Mouse (Mus musculus) hindbrain, embryonic 13.5 days (tissue): Measurements from ENCODE around the gene Olfr220. TPM values are rescaled to one million over a fixed set of nuclear protein-coding genes. Genes with fewer than 3 reads are reported as not detected.

ENCODE experiments used
- ATAC-seq: fragments of 200-750 bp; cut with Nextera tagmentation; 2 replicates; pipeline ENCODE4 v1.8.0; 2017; ENCODE audit warnings: moderate TSS enrichment; ENCODE audit not compliant: low FRiP score
- H3K27ac ChIP-seq: fragments of 300-500 bp; sonication (generic); 2 replicates; pipeline ENCODE4 v1.5.1; 2015; ENCODE audit warnings: inconsistent platforms, mild to moderate bottlenecking, moderate library complexity
- H3K27me3 ChIP-seq: fragments of 300-500 bp; sonication (generic); 2 replicates; pipeline ENCODE4 v1.6.1; 2015; ENCODE audit warnings: mild to moderate bottlenecking, inconsistent platforms
- H3K36me3 ChIP-seq: fragments of 300-500 bp; sonication (generic); 2 replicates; pipeline ENCODE4 v1.6.1; 2015; ENCODE audit warnings: mild to moderate bottlenecking, inconsistent platforms
- H3K4me1 ChIP-seq: fragments of 300-500 bp; sonication (generic); replicated peaks from 2 replicates; pipeline ENCODE4 v1.6.1; 2015; ENCODE audit warnings: inconsistent platforms
- H3K4me2 ChIP-seq: fragments of 300-500 bp; sonication (generic); 2 replicates; pipeline ENCODE4 v1.6.1; 2015; ENCODE audit warnings: inconsistent platforms, mild to moderate bottlenecking, moderate library complexity
- H3K4me3 ChIP-seq: fragments of 300-500 bp; sonication (generic); 2 replicates; pipeline ENCODE4 v1.5.1; 2015; ENCODE audit warnings: mild to moderate bottlenecking, inconsistent platforms
- H3K9ac ChIP-seq: fragments of 300-500 bp; sonication (generic); 2 replicates; pipeline ENCODE4 v1.6.1; 2015; ENCODE audit warnings: mild to moderate bottlenecking, inconsistent platforms
- H3K9me3 ChIP-seq: fragments of 300-500 bp; sonication (generic); 2 replicates; pipeline ENCODE4 v1.6.1; 2016; ENCODE audit warnings: inconsistent platforms
- WGBS: fragments of 180-500 bp; shearing (Covaris S2); methylation state at CpG from one replicate; pipeline ENCODE4 v1.1.7; 2015; 5-methylcytosine and 5-hydroxymethylcytosine counted together
- polyA plus RNA-seq: library from polyadenylated mRNA; unstranded; fragments of >200 nt; fragmentation: Nextera tagmentation; extraction: Ambion mirVana; gene quantifications from 2 replicates; pipeline ENCODE4 v1.2.1, GENCODE M21; 2015

Olfr220 gene
- not detected in 2 replicates for polyA plus RNA-seq

DNA sequence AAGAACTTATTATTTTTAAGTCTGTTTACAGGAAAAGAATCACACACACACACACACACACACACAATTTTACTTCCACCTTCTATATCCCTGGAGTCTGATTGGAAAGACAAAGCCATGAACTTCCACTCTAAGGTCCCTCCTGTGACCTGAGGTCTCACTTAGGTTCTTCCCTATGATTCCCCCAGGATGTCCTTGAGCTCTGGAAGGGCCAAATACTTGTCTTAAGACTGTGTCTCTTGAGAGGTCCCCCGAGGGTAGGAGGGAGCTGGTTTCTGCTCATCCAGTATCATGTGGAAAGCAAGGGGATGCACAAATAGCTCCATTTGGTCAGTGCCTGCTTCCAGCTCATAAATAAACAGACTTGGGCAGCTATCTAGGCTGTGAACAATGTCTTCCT is at the start of gene Olfr220:
Gene Olfr220 (plus strand): TSS at position 301 of the 400 bp plus-strand sequence.
- 84% methylated on average over 1 of the region's 1 CpGs for WGBS
- Histone ChIP-seq H3K4me3 (no peak within 1 kb of the TSS), H3K9ac (no peak within 1 kb of the TSS), H3K9me3 (no peaks in the 10 kb centered on the region), H3K27me3 (no peaks in the 10 kb centered on the region), H3K27ac (no peak within 1 kb of the TSS), H3K4me2 (no peak within 1 kb of the TSS), H3K36me3 (no peaks in the 10 kb centered on the region), H3K4me1 (no peaks in the 10 kb centered on the region)
- ATAC-seq: no peak

DNA sequence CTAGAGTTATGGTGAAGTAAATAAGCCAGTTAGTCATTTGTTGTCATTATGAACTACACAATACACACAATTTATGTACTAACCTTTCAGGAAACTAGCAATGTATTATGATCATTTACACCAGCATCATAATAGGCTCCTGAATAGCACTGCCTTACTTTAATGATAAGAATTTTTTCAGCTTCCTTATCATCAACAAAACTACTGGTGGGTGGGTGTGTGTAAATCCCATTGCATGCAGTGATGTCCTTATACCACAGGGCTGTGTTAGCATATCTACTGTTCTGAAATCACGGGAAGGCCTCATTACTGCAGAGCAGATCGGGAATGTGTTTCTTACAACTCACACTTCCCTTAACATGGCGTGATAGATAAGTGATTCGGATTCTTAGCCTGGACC is 18.9 kb upstream of the Olfr220 start:
- Histone ChIP-seq H3K36me3 (no peaks in the 10 kb centered on the region), H3K9ac (no peak overlapping the region), H3K4me2 (no peak overlapping the region), H3K9me3 (no peaks in the 10 kb centered on the region), H3K4me3 (no peak overlapping the region), H3K27ac (no peak overlapping the region), H3K4me1 (no peaks in the 10 kb centered on the region), H3K27me3 (no peaks in the 10 kb centered on the region)
- no peak for ATAC-seq
- 88% methylated on average over 4 of the region's 4 CpGs for WGBS

DNA sequence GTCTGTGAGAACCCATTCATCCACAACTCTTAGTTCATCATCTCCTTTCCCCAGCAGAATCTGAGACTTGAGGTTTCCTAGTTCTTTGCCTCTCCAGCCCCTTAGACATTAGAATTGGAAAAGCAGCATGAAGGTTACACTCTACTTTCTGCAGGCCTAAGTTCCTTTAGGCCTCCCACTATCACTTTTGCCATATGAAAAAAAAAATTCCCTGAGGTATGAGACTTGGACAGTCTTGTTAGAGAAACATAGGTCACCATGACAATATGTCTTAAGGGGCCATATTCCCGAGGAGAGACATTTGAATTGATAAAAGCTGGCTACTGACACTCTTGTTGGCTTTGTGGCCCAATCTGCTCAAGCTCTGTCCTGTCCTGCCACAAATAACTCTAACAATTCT is 18.1 kb upstream of the Olfr220 start, which contains the start of gene Olfr414:
Gene Olfr414 (plus strand): TSS at position 301 of the 400 bp plus-strand sequence.
- Histone ChIP-seq H3K9me3 (no peaks in the 10 kb centered on the region), H3K4me1 (no peaks in the 10 kb centered on the region), H3K36me3 (no peaks in the 10 kb centered on the region), H3K4me3 (no peak within 1 kb of the TSS), H3K27ac (no peak within 1 kb of the TSS), H3K4me2 (no peak within 1 kb of the TSS), H3K9ac (no peak within 1 kb of the TSS), H3K27me3 (no peaks in the 10 kb centered on the region)
- 62% methylated on average over 1 of the region's 1 CpGs for WGBS
- ATAC-seq: no peak

DNA sequence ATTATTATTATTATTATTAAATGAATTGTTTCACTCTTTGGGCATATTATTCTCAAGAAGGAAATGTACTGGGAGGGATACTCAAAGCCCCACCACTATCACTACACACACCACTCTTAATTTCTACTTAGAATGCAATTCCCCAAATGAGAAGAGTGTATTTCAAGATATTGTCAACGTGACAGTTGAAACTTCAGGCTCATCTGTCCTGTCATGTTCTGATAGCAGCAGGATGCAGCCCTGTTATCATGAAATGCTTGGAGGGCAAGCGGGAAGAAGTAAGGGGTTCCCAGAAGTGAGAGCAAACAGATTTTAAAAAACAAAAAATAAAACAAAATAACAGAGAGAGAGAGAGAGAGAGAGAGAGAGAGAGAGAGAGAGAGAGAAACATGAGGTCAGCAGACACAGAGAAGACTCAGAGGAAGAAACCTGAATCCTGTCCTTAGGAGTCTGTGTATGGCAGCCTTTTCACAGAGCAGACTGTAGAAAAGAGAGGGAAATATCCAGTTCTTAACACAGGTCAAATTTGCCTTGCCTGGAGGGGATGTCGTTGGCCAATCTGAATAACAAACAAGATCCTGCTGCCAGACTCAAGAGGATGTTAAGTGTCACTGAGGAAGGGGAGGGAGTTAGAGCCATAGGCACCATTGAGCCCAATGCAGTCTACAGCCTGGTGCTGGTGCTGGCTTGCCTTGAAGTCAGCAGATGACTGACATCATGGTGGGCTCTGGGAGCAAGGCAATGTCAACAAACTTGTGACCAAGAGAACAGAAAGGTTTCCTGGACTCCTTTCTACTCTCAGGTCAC is 15.5 kb upstream of the Olfr220 start:
- 62% methylated on average over 3 of the region's 3 CpGs for WGBS
- H3K4me1 ChIP-seq: no peaks in the 10 kb centered on the region
- no peaks in the 10 kb centered on the region for H3K9me3 ChIP-seq
- H3K27ac ChIP-seq: no peak overlapping the region
- H3K4me3 ChIP-seq: no peak overlapping the region
- no peaks in the 10 kb centered on the region for H3K27me3 ChIP-seq
- no peak overlapping the region for H3K4me2 ChIP-seq
- ATAC-seq: no peak
- no peak overlapping the region for H3K9ac ChIP-seq
- H3K36me3 ChIP-seq: no peaks in the 10 kb centered on the region

DNA sequence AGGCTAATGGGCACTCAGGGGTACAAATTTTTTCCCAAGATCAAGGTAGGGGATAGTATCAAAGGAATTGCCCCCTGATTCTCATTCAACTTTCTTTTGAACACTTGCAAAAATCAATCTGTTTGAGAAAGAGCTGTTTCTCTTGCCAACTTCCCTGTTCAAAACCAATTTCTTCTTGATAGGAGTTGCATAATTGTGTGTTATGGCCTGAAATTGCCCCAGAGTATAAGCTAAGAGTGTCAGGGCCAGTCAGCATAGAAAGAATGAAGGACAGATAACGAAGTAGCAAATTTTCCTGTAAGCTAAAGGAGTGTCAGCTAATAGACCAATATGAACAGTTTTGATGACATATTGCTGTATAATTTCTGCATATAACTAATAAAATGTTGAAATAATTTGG is 14.5 kb upstream of the Olfr220 start:
- Histone ChIP-seq H3K9me3 (no peaks in the 10 kb centered on the region), H3K4me2 (no peak overlapping the region), H3K4me1 (no peaks in the 10 kb centered on the region), H3K36me3 (no peaks in the 10 kb centered on the region), H3K4me3 (no peak overlapping the region), H3K27me3 (no peaks in the 10 kb centered on the region), H3K27ac (no peak overlapping the region), H3K9ac (no peak overlapping the region)
- WGBS: 81% methylated on average over 1 of the region's 1 CpGs
- ATAC-seq: no peak

DNA sequence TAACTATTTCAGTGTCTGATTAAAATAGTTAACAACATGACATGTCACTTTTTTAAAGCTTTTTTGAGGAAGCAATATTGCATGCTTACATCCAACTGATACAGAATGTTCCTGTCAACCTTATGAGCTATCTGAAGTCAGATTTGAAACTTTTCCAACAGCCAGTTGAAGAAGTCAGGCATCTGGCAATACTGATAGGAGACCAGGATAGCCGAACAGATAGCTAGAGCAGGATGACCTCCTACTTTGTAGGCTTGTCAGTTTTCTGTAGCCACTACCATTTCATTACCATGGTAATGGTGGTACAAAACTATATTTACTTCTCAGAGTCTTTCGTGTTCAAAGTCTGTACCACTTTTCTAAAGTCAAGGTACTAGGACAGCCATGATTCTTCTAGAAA is 13.5 kb upstream of the Olfr220 start:
- H3K9me3 ChIP-seq: no peaks in the 10 kb centered on the region
- 92% methylated on average over 2 of the region's 2 CpGs for whole genome bisulfite sequencing
- no peaks in the 10 kb centered on the region for H3K27me3 ChIP-seq
- H3K9ac ChIP-seq: no peak overlapping the region
- no peak for ATAC-seq
- H3K4me1 ChIP-seq: no peaks in the 10 kb centered on the region
- no peak overlapping the region for H3K27ac ChIP-seq
- H3K36me3 ChIP-seq: no peaks in the 10 kb centered on the region
- no peak overlapping the region for H3K4me2 ChIP-seq
- H3K4me3 ChIP-seq: no peak overlapping the region

DNA sequence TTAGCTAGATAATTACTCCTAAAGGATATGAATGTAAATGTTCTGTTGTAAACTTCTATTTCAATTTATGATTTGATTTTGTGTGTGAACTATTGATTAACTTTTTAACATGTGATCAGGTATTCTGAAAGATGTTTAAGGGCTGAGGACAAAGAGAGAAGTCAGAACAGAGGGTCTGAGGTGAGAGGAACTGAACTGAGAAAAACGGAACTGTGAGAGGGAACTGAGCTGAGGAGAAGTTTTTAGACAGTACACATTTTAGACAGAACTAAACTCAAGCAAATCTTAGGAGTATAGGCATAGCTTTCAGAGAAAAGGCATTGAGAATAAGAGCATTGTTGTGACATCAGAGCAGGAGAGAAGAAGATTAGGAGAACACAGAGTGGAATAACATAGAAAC is 7.8 kb upstream of the Olfr220 start:
- Histone ChIP-seq H3K27me3 (no peaks in the 10 kb centered on the region), H3K27ac (no peak overlapping the region), H3K4me1 (no peaks in the 10 kb centered on the region), H3K36me3 (no peaks in the 10 kb centered on the region), H3K4me2 (no peak overlapping the region), H3K4me3 (no peak overlapping the region), H3K9me3 (no peaks in the 10 kb centered on the region), H3K9ac (no peak overlapping the region)
- no peak for ATAC-seq
- WGBS: 52% methylated on average over 1 of the region's 1 CpGs

DNA sequence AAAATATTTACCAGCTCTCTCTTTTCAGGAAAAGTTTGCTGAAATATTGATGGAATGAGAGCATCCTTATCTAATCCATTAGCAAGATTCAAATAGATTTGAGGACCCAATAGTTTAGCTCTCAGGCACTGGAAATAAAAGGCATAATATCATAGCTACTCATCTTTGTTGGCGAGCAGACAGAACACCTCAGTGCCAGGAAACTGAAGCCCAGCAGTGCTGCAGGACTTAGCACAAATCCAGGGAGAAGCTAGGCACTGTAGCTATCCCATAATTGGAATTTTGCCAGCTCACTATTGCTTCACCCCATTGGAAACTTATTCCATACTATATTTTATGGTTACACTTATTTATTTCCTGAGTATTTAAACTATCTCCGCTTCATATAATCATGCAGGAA is 13.2 kb downstream of the Olfr220 start:
- Histone ChIP-seq H3K4me1 (no peaks in the 10 kb centered on the region), H3K4me3 (no peak overlapping the region), H3K9me3 (no peaks in the 10 kb centered on the region), H3K9ac (no peak overlapping the region), H3K36me3 (no peaks in the 10 kb centered on the region), H3K27me3 (no peaks in the 10 kb centered on the region), H3K27ac (no peak overlapping the region), H3K4me2 (no peak overlapping the region)
- ATAC-seq: no peak
- 87% methylated on average over 2 of the region's 2 CpGs for WGBS

DNA sequence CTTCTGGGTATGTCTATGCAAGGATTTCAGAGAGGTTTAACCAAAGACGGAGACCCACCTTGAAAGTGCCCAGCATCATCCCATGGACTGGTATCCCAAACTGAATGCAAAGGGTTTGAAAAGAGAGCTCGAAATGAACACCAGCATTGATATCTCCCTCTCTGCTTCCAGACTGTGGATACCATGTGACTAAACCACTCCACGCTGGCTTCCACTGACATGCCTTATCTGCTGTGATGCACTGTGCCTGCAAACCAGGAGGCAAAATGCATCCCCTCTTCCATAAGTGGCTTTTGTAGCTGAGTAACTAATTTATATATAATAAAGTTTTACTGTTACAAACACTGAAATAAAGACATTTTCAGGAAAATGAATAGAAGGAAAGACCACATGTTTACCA is 23.5 kb downstream of the Olfr220 start:
- no peaks in the 10 kb centered on the region for H3K36me3 ChIP-seq
- no peaks in the 10 kb centered on the region for H3K9me3 ChIP-seq
- no peak for ATAC-seq
- no peak overlapping the region for H3K9ac ChIP-seq
- no peak overlapping the region for H3K4me2 ChIP-seq
- H3K27ac ChIP-seq: no peak overlapping the region
- no peaks in the 10 kb centered on the region for H3K4me1 ChIP-seq
- H3K27me3 ChIP-seq: no peaks in the 10 kb centered on the region
- no peak overlapping the region for H3K4me3 ChIP-seq
- WGBS: 88% methylated on average over 3 of the region's 3 CpGs

DNA sequence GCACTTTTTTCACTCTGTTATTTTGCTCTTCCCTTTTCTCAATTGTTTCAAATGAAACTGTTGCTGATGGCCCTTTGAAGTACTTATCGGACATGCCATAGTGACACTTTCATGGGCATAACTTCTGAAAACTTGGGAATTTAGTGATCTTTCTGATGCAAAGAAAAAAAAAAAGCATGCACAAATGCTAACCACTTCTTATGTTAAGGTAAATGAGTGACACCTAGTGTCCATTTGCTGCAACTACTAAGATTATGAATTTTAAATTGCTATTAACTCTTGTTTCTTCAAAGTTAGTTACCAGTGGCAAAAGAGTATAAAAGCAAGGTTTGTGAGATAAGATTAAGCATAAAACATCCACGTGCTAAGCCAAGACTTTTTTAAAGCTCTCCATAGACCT is 24.4 kb downstream of the Olfr220 start:
- Histone ChIP-seq H3K9ac (no peak overlapping the region), H3K4me1 (no peaks in the 10 kb centered on the region), H3K4me2 (no peak overlapping the region), H3K27me3 (no peaks in the 10 kb centered on the region), H3K27ac (no peak overlapping the region), H3K4me3 (no peak overlapping the region), H3K36me3 (no peaks in the 10 kb centered on the region), H3K9me3 (no peaks in the 10 kb centered on the region)
- WGBS: 37% methylated on average over 2 of the region's 2 CpGs
- ATAC-seq: no peak

DNA sequence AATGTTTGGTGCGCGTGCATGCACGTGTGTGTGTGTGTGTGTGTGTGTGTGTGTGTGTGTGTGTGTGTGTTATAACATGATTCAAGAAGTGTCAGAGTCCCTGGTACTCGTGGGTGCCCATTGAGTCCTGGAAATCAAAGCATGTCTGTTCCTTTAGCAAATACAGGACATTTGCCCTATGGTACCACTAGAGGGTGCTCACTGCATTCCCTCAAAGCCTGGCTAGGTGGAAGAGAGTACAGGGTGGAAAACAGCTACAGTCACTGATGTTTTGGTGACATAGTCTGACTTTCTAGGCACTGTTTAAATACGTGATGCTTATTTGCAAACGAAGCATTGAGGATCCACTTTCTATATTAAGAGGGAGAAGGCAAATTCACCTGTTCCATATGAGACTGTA is 27.9 kb downstream of the Olfr220 start:
- peak; percentile 84 for ATAC-seq
- H3K4me1 ChIP-seq: no peaks in the 10 kb centered on the region
- H3K4me3 ChIP-seq: no peak overlapping the region
- H3K9me3 ChIP-seq: no peaks in the 10 kb centered on the region
- 3% methylated on average over 6 of the region's 6 CpGs for WGBS
- no peak overlapping the region for H3K4me2 ChIP-seq
- no peak overlapping the region for H3K9ac ChIP-seq
- no peak overlapping the region for H3K27ac ChIP-seq
- no peaks in the 10 kb centered on the region for H3K36me3 ChIP-seq
- H3K27me3 ChIP-seq: no peaks in the 10 kb centered on the region

DNA sequence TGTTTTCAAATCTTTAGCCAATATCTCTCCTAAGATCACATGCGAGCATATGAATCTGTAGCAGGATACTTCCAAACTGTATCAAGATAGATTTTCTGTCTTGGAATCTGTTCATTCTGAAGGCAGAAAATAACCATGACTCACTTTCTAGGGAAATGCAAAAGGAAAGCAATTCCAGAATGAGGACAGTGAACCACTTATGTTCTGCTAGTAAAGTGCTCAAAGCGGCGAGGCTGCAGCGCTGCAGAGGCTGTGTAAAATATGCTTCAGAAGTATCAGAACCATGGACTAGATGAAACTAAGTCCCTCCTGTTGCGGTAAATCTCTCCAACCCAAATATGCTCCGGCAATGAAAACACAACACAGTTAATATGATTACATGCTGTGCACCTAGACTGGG is 40.7 kb downstream of the Olfr220 start:
- H3K9me3 ChIP-seq: no peaks in the 10 kb centered on the region
- no peak for ATAC-seq
- H3K27me3 ChIP-seq: no peaks in the 10 kb centered on the region
- no peak overlapping the region for H3K27ac ChIP-seq
- no peak overlapping the region for H3K9ac ChIP-seq
- no peaks in the 10 kb centered on the region for H3K36me3 ChIP-seq
- 96% methylated on average over 6 of the region's 6 CpGs for WGBS
- no peak overlapping the region for H3K4me3 ChIP-seq
- H3K4me2 ChIP-seq: no peak overlapping the region
- H3K4me1 ChIP-seq: no peaks in the 10 kb centered on the region

DNA sequence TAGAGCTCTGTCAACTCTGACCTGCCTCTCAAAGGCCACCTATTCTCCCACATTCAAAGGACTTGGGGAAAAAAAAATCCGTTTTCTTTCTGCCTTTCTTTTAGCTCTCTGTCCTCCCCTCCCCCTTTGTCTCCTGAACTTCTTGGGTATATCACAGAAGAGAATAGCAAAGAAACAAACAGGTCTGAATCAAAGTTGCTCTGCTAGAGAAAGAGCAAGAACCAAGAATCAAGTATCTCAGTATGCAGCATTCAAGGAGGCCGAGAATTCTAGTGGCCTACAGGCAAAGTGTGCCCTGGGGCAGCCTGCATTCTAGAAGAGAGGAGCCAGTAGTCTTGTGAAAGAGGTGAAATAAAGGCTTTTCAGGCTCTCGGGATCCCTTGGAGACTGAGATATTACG is 58.2 kb downstream of the Olfr220 start:
- no peaks in the 10 kb centered on the region for H3K27me3 ChIP-seq
- no peak for ATAC-seq
- WGBS: 9% methylated on average over 4 of the region's 4 CpGs

More for the DNA sequence above, 58.2 kb downstream of the Olfr220 start:
- no peak overlapping the region for H3K4me2 ChIP-seq
- no peaks in the 10 kb centered on the region for H3K9me3 ChIP-seq
- H3K4me1 ChIP-seq: peaks cover 21% of the 10 kb centered on the region
- H3K27ac ChIP-seq: no peak overlapping the region
- no peaks in the 10 kb centered on the region for H3K36me3 ChIP-seq
- H3K4me3 ChIP-seq: no peak overlapping the region
- H3K9ac ChIP-seq: no peak overlapping the region
